Mouse (Mus musculus): ENCODE measurements around the gene Trh.

The Trh gene

GRCm38 (mm10) chr6:92244591-92244990 is at the start of gene Trh:
TSS of gene Trh (minus strand) at chr6:92244650.
- peak; percentile 61 for DNase-seq (ENCODE audit: low read depth, low spot score)

GRCm38 (mm10) chr6:92290826-92291225 is 46.4 kb upstream of the Trh start:
- no peak for DNase-seq (ENCODE audit: low read depth, low spot score)

GRCm38 (mm10) chr6:92286889-92287288 is 42.4 kb upstream of the Trh start:
- DNase-seq (ENCODE audit: low read depth, low spot score): no peak

GRCm38 (mm10) chr6:92286258-92286888 is 41.9 kb upstream of the Trh start:
- peak; percentile 44 for DNase-seq (ENCODE audit: low read depth, low spot score)

- DNase-seq (ENCODE audit: low read depth, low spot score): no peak
Measured at GRCm38 (mm10) chr6:92285559-92285958, 41.1 kb upstream of the Trh start.

GRCm38 (mm10) chr6:92277179-92277578 is 32.7 kb upstream of the Trh start:
- DNase-seq (ENCODE audit: low read depth, low spot score): no peak

GRCm38 (mm10) chr6:92273652-92274322 is 29.3 kb upstream of the Trh start:
- DNase-seq (ENCODE audit: low read depth, low spot score): no peak

- no peak for DNase-seq (ENCODE audit: low read depth, low spot score)
Measured at GRCm38 (mm10) chr6:92272601-92273000, 28.2 kb upstream of the Trh start.

GRCm38 (mm10) chr6:92269019-92269418 is 24.6 kb upstream of the Trh start:
- DNase-seq (ENCODE audit: low read depth, low spot score): peak; percentile 84

GRCm38 (mm10) chr6:92268001-92268400 is 23.6 kb upstream of the Trh start:
- no peak for DNase-seq (ENCODE audit: low read depth, low spot score)

GRCm38 (mm10) chr6:92261162-92261843 is 16.9 kb upstream of the Trh start:
- no peak for DNase-seq (ENCODE audit: low read depth, low spot score)

GRCm38 (mm10) chr6:92255346-92255745 is 10.9 kb upstream of the Trh start:
- peak; percentile 56 for DNase-seq (ENCODE audit: low read depth, low spot score)

GRCm38 (mm10) chr6:92253253-92253870 is 8.9 kb upstream of the Trh start:
- DNase-seq (ENCODE audit: low read depth, low spot score): no peak

- DNase-seq (ENCODE audit: low read depth, low spot score): peak; percentile 92
Measured at GRCm38 (mm10) chr6:92247215-92247919, 2.9 kb upstream of the Trh start.

- DNase-seq (ENCODE audit: low read depth, low spot score): peak; percentile 86
Measured at GRCm38 (mm10) chr6:92246335-92246734, 1.9 kb upstream of the Trh start.

- peak; percentile 60 for DNase-seq (ENCODE audit: low read depth, low spot score)
Measured at GRCm38 (mm10) chr6:92241178-92241906, 3.1 kb downstream of the Trh start.

- no peak for DNase-seq (ENCODE audit: low read depth, low spot score)
Measured at GRCm38 (mm10) chr6:92235036-92235435, 9.4 kb downstream of the Trh start.

GRCm38 (mm10) chr6:92231762-92232161 is 12.7 kb downstream of the Trh start:
- DNase-seq (ENCODE audit: low read depth, low spot score): no peak

GRCm38 (mm10) chr6:92231356-92231755 is 13.1 kb downstream of the Trh start:
- no peak for DNase-seq (ENCODE audit: low read depth, low spot score)

- peak; percentile 41 for DNase-seq (ENCODE audit: low read depth, low spot score)
Measured at GRCm38 (mm10) chr6:92229586-92229985, 14.9 kb downstream of the Trh start.

GRCm38 (mm10) chr6:92229103-92229502 is 15.3 kb downstream of the Trh start:
- no peak for DNase-seq (ENCODE audit: low read depth, low spot score)

Data from R1 (cell line).